Mouse (Mus musculus) heart, postnatal 14 days (tissue): Measurements from ENCODE around the gene Stat3. TPM values are rescaled to one million over a fixed set of nuclear protein-coding genes. Genes with fewer than 3 reads are reported as not detected.

Source experiments
- DNase-seq, 2 experiments: peaks; one replicate each; pipeline ENCODE4 v3.0.0; 2021 to 2022
- intact Hi-C: fragments of 180-260 bp; cut with DNase I; formaldehyde crosslinking; loops from one replicate; pipeline ENCODE4 v1.15.1; 2025
- total RNA-seq, 2 experiments: library from RNA; stranded (reverse); gene quantifications; 2 replicates each; pipeline ENCODE4 v1.2.3; 2021

Stat3 gene
- total RNA-seq, 2 experiments from 2014 or later, result 103 to 107 TPM

DNA sequence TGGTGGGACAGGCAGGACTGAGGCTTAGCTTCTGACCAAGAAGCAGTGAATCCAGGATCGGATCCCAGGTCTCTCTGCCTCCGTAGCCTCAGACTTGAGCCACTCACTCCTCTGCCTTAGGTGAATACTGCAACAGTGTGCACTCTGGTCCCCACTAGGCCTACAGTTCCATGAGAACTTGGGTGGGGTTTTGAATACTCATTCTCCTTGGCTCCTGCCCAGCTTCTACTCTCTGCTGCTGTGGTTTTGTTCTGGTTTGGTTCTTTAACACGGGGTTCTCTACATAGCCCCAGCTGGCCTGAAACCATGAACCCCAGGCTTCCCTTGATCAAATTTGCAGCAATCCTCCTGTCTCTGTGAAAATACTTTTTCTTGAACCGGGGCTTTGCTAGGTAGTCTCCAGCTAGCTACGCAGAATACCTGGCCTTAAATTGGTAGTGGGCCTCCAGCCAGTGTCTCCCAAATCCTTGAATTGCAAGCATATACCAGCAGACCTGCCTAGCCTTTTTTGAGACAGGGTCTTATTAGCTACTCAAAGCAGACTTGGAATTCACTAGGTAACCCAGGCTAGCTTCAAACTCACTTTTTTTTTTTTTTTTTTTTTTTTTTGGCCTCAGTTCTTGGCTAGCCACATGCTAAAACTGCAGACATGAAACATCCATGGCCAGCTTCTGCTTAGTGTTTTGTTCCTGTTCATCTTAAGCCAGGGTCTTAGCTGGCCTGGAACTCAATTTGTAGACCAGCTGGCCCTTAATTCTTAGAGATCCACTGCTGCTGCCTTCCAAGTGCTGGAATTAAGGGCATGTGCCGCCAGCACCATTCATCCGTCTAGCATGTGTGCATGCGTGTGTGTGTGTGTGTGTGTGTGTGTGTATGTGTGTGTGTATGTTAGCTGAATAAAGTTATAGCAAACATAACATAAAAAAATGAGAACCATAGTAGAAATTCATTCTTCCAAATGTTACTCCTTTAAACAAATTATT is 3.7 kb downstream of the Stat3 start:
- peak in 1 of 2 experiments; percentile 17 for DNase-seq
- intact Hi-C loops, result loop anchor here (2.0 kb wide), 1 partner anchor 19 kb away; no protein-coding TSS in a partner anchor

DNA sequence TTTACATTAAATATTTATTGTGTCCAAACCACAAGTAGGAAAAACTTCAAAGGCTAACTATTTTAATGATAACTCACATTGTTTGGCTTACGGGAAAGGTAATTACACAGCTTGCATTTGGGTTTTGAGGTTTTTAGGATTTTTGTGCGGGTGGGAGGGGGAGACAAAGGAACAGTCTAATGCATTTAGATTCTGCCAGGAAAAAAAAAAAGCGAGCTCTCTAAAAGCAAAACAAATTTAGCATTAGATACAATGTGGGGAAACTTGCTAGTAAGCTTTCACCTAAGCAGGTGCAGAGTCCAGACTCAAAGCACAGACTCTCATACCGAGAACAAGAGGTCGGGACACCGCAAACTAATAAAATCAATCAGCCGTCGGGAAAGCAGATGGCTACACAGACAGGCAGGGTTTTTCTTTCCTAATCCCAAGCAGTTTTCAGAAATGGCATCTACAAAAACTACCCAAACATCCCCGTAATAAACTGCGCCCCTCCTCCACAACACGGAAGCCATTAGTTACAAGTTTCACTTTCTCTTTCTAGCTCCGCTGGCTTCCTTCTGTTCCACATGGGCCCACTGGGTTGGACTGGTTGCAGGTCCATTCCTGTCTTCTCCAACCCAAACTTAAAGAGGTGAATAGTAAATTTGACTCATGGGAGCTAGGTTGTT is 8.0 kb downstream of the Stat3 start:
- DNase-seq, result peak in 1 of 2 experiments; percentile 46
- intact Hi-C loops, result no loop called here

- intact Hi-C loops, result no loop called here
- DNase-seq, result no peak
Measured at GRCm38 (mm10) chr11:100930611-100931010, 8.7 kb downstream of the Stat3 start.

DNA sequence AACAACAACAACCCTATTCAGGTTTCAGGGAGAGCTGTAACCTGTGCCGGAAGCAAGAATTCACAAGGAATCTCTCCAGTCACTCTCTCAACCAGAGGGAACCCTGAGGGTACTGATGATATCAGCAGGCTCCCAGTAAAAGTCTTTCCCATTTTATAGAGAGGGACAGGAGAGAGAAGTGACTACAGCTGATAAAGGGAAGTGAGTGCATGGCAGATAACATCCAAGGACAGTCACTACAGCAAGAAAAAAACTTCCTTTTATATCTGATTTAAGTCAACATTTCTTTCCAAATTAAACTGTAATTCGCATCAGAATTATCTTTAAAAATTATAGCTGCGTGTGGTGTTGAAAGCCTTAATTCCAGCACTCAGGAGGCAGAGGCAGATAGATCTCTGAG is 12.0 kb downstream of the Stat3 start:
- intact Hi-C loops, result no loop called here
- no peak for DNase-seq

- no peak for DNase-seq
- intact Hi-C loops, result no loop called here
Measured at GRCm38 (mm10) chr11:100924386-100924919, 14.9 kb downstream of the Stat3 start.

DNA sequence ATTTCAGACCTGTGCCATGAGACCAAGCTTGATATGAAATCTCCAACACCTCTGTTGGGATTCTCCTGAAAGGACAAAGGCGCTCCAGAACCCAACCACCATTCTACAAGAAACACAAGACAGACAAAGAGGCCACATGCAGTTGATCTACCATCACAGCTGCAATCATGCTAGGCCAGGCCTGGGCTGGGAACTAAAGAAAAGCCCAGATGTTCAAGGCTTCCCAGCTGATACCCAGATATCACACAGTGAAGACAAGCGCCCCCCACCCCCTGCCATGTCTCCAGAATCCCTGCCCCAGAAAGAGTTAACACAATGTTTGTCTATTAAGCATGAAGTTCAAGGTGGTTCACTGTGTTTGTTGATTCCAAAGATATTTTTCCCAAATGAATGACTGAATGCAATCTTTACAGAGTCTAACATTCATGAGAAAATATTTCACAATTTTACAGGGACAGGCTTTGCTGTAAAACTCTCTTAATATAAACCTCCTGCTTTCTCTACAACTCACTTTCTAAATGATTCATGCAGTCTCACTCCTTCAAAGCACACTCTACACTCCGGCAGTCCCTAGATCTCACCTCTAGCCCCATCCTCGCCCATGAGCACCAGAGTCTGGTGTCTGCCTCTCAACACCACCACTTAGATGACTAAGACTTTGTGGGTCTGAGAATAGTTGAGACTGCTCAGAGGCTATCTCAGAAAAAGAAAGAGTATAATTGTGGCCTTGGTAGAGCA is 18.3 kb downstream of the Stat3 start:
- intact Hi-C loops, result no loop called here

GRCm38 (mm10) chr11:100918007-100918406 is 21.3 kb downstream of the Stat3 start:
- DNase-seq, result no peak
- intact Hi-C loops, result no loop called here

More for the DNA sequence above, 18.3 kb downstream of the Stat3 start:
- no peak for DNase-seq

DNA sequence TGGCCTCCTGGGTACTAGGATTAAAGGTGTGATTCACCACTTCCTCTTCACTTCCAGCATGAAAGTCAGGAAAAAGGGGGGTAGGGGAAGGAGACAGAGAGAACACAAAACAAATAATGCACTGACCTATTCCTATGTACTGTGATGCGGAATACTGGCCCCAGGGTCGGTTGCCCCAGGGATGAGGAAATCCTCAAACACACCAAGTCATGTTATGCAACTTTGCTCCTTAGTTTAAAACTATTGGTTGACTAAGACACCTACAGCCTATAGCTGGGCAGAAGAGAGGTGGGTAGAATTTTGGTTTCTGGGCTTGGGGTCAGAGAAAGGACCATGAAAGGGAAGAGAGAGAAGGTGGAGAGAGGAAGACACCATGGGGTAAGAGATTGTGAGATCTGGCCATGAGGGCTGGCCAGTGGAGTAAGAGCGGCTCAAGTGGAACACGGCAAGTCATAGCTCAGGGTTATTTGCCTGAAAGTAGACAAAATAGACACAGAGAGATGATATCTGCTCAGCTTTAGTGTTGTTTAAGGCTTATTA is 22.8 kb downstream of the Stat3 start:
- DNase-seq, result no peak
- intact Hi-C loops, result loop anchor here (2.0 kb wide), 1 partner anchor 18 kb away; no protein-coding TSS in a partner anchor

DNA sequence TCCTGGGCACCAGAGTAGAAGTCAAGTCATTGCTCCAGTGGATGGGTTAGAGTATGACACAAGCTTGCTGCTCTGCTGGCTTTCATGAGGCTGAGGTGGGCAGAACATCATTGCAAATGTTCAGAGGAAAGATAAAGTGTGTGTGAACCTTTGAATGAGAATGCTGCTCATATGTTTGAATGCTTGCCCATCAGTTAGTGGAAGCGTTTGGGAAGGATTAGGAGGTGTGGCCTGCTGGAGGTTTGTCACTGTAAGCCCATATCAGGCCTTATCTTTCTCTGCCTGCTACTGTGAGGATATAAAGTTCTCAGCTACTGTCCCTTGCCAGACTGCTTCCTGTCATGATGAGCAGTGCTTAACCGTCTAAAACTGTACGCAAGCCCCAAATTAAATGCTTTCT is 24.3 kb downstream of the Stat3 start:
- intact Hi-C loops, result no loop called here
- DNase-seq, result no peak

DNA sequence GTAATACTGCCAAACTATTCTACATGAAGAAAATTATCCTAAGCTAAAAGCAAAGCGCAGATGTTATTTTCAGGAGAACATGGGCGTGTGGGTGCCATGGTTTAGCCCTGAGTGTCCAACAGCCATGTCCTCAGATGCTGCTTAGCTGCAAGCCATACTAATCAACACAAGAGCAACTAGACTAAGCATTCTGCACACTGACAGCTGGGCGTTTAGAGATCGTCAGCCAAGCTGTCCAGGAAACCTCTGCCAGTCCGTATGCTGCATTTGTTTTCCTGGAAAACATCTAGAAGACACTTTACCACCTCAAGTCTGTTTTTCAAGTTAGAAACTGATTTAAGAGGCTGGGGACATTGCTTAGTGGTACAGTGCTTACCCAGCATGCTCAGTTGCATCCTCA is 24.9 kb downstream of the Stat3 start:
- DNase-seq, result no peak
- intact Hi-C loops, result no loop called here

GRCm38 (mm10) chr11:100912401-100913155 is 26.8 kb downstream of the Stat3 start:
- DNase-seq, result no peak
- intact Hi-C loops, result no loop called here

DNA sequence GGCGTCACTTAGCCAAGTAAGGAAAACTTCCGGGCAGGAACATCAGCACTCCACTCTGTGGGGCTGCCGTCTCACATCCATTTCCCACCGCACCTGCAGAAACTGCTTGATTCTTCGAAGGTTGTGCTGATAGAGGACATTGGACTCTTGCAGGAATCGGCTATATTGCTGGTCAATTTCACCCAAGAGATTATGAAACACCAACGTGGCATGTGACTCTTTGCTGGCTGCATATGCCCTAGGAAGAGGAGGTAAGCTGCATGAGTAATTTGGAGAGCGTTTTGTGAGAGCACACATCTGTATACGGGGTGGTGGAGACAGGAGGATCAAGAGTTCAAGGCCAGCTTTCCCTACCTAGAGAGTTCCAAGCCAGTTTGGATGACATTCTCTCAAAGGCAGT is 30.8 kb downstream of the Stat3 start:
- intact Hi-C loops, result no loop called here
- DNase-seq, result no peak

DNA sequence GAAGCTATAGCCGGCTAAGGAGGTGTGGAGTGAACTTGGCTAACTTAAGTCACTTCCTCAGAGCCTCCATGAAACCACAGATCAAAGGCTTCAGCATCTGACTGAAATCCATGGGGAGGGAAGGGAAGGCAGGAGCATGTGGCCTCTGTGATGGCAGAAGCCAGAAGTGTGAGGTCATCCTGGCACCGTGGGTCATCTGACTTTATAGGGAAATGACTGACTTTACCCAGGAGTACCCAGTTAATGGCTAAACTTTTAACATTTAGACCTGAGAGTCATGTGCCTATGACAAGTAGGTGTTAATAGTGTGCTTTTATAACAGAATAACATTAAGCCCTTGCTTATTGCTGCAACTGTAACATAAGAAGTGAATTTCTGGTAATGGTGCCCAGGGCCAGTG is 31.2 kb downstream of the Stat3 start:
- no peak for DNase-seq
- intact Hi-C loops, result no loop called here

GRCm38 (mm10) chr11:100906885-100907284 is 32.5 kb downstream of the Stat3 start:
- DNase-seq, result no peak
- intact Hi-C loops, result no loop called here

DNA sequence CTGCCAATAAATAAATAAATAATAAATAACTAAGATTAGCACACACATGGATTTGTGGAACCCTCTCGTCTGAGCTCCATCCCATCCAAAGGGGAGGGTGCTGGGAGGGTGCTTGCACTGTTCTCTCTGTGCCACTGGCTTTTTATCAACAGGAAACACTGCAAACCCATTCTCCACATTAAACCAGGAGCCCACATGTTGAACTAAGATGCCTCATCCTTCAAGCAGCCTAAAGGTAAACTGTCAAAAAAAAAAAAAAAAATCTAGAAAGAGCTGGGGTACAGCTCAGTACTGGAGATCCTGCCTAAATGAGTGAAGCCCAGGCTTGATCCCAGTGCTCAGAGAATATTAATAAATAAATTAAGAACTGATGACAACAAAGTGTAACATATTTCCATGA is 33.4 kb downstream of the Stat3 start:
- DNase-seq, result no peak
- intact Hi-C loops, result no loop called here

GRCm38 (mm10) chr11:100904580-100905351 is 34.6 kb downstream of the Stat3 start:
- intact Hi-C loops, result no loop called here
- DNase-seq, result no peak

DNA sequence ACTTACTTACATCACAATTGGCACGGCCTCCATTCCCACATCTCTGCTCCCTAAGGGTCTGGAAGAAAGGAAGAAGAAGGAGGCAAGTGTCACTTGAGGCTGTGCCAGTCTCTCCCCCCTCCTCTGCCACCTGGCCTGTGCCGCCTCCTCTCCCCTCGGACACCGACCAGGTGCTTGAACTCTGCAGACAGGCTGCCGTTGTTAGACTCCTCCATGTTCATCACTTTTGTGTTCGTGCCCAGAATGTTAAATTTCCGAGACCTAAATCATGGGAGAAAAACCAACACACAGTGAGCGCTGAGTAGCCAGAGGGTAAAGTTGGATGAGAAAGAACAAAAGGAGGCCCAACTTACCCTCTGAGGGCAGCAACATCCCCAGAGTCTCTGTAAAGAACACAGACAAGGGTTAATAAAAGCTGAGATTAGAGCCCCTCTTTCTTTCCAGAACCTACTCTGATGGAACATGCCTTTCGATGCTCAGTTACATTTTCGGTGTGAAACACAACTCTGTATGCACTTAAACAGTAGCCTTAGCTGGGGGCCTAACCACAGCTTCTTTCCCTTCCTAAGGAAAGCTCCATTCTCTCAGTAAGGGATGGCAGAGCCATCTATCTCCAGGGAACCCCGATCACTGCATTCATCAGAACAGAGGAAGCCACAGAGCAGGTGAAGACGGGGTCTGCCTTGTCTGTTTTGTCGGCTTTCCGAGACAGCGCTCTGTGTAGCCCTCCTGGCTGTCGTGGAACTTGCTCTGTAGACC is 40.7 kb downstream of the Stat3 start:
- intact Hi-C loops, result loop anchor here (10.0 kb wide), 1 partner anchor 276 kb away; the partner anchor contains the start of genes Ccr10, Cntnap1 and Plekhh3
- no peak for DNase-seq
